Mouse (Mus musculus) embryonic fibroblast, embryonic 13.5 days (primary cell): ENCODE measurements around the gene Zfp276. TPM values are rescaled to one million over a fixed set of nuclear protein-coding genes. Genes with fewer than 3 reads are reported as not detected.
"Not testable (repeated sequence)": the region's sequence is repeated elsewhere in the genome, so short reads cannot be mapped to it uniquely, and the experiment has no call there.

Experiments
- H3K27ac ChIP-seq: 2 replicates; pipeline ENCODE4 v1.5.1; 2012; ENCODE audit warnings: low read length, control low read depth, inconsistent platforms; ENCODE audit not compliant: insufficient read depth
- H3K4me1 ChIP-seq: 2 replicates; pipeline ENCODE4 v1.6.1; 2011; ENCODE audit warnings: low read length; ENCODE audit not compliant: control insufficient read depth, insufficient read depth
- H3K4me3 ChIP-seq: 2 replicates; pipeline ENCODE4 v1.5.1; 2011; ENCODE audit warnings: mild to moderate bottlenecking, control low read depth, low read length; ENCODE audit not compliant: insufficient read depth
- CTCF ChIP-seq: IDR thresholded peaks from 2 replicates; pipeline ENCODE4 v1.5.1; 2011; ENCODE audit warnings: mild to moderate bottlenecking, control low read depth, low read length, moderate library complexity, borderline replicate concordance; ENCODE audit not compliant: insufficient read depth
- POLR2A ChIP-seq: IDR thresholded peaks from 2 replicates; pipeline ENCODE4 v1.6.1; 2011; ENCODE audit warnings: low read depth, mild to moderate bottlenecking, control low read depth, low read length, moderate library complexity
- polyA plus RNA-seq: library from polyadenylated mRNA; stranded (reverse); fragments of >200 nt; gene quantifications from 2 replicates; pipeline ENCODE4 v1.2.4, GENCODE M21; 2011; ENCODE audit warnings: low read depth; ENCODE audit not compliant: missing spikeins, insufficient read length

Zfp276 gene
- polyA plus RNA-seq: 11.0 and 13.2 TPM in 2 replicates

DNA sequence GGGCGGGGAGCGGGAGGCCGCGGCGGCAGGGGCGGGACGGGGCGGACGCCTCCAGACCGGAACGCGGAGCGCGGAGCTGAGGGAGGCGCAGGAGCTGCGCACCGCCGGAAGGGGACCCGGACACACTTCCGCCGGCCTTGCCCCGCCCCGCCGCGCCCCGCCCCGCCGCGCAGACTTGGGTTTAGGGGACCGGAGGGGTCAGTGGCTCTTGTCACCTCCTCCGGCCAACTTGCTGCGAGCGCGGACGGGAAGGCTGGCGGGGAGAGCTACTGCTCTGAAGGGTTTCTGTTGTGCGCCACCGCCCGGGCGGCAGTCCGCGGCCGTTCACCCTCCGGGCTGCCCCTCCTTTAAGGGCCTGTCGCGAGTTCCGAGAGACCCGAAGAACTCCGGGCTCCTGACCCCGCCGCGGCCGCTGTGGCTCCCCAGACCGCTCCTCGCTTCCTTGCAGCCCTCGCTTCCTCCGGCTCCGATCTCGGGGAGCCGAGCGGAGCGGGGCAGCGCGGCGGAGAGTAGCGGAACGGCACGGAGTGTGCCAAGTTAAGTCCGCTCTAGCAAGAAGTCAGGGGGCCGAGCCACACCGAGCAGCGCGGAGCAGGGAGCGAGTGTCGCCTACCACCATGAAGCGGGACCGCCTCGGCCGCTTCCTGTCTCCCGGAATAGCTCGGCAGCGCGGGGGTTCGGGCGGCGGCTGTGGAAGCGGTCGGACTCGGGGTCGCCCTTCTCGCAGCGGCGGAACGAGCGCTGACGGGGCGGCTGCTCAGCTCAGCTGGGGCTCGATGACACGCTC lies at the start of gene Zfp276, which contains the start of gene Vps9d1:
Gene Zfp276, plus strand, starts transcription at position 97 of the 787 bp plus-strand sequence.
Gene Vps9d1, minus strand, starts transcription at position 250 of the 787 bp plus-strand sequence.
- no peak for TF ChIP-seq CTCF
- peak; percentile 73 for TF ChIP-seq POLR2A
- Histone ChIP-seq H3K4me1 (0 out of 2 replicates have a peak, but pooled peaks cover 5% of the 10 kb centered on the region), H3K27ac (peak within 1 kb of the TSS; percentile 27; the same call in 1 of the 2 replicates), H3K4me3 (peak within 1 kb of the TSS; percentile 84)

- H3K4me3 ChIP-seq: peak overlapping the region; percentile 99
- TF ChIP-seq CTCF (no peak), POLR2A (no peak)
- H3K4me1 ChIP-seq: 0 out of 2 replicates have a peak, but pooled peaks cover 6% of the 10 kb centered on the region
- H3K27ac ChIP-seq: no peak overlapping the region
Measured at GRCm38 (mm10) chr8:123211876-123212275, 42.1 kb upstream of the Zfp276 start.

DNA sequence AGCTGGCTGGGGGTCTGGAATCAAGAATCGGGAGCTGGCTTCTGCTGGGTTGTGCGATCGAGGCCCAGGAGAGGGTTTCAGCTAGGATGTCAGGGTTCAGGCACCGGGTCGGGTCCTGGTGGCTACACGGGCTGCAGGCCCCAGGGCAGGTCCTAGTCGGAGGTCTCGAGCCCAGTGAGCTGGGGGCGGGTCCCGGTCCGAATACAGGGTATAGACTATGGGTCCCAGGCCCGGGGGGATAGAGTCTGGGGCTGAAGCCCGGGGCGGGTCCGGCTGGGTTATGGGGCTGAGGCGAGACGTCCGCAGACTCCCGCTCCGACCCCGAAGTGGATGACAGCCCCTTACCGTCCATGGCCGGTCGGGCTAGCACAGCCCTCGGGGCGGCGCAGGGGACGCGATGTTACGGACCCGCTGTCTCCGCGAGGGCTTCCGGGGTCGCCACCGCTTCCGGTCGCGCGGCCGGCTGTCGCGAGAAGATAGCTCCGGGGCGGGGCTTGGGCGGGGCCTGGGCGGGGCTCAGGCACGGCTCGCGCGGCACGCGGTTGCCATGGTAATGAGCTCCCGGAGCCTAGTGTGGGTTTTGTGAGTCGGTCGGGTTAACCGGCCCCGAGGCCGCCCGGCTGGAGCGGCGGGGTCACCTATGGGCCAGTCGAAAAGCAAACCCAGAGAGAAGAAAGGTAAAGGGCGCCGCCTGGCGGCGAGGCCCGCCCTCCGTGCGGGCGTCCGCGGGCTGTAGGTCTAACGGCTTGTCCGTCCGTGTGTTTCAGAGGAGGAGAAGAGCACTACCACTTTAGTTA lies 41.5 kb upstream of the Zfp276 start, which contains the start of the genes Chmp1a and Spata33:
Gene Chmp1a, minus strand, starts transcription at position 443 of the 797 bp plus-strand sequence.
Gene Spata33, plus strand, starts transcription at position 512 of the 797 bp plus-strand sequence.
- Histone ChIP-seq H3K27ac (peak within 1 kb of the TSS; percentile 35; the same call in 1 of the 2 replicates), H3K4me1 (0 out of 2 replicates have a peak, but pooled peaks cover 6% of the 10 kb centered on the region), H3K4me3 (peak within 1 kb of the TSS; percentile 99)
- TF ChIP-seq CTCF (no peak), POLR2A (peak; percentile 79)

DNA sequence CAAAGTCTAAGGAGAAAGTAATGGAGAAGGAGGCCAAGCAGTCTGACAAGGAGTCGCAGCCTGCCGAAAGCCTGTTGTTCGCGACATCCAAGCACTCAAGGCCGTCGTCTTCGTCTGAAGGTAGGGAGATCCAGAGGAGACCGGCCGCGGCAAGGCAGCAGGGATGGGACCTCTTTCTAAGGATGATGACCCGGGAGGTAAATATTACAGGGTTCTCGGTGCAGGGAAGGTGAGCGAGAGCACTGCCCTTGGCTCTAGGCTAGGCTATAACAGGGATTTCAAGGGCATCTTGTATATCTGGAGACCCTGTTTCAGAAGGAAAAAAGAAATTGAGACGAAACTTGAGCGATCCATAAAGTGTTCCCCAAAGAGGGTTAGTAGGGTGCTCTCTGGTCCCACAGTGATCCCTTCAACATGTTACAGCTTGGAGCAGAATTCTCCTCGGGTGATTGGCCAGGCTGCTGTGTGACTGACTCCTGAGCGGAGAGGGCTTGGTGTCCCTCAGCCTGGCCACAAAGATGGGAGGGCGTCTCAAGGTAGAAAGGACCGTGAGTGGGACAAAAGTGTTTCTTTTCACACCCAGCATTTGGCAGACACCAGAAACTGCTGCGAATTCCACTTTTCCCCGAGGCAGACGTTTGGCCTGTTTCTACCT lies 40.8 kb upstream of the Zfp276 start:
- TF ChIP-seq CTCF (no peak), POLR2A (0 out of 2 replicates have a peak, but pooled peaks have one; percentile 43)
- H3K4me1 ChIP-seq: 0 out of 2 replicates have a peak, but pooled peaks cover 6% of the 10 kb centered on the region
- H3K27ac ChIP-seq: peak overlapping the region; percentile 35; the same call in 1 of the 2 replicates
- peak overlapping the region; percentile 60 for H3K4me3 ChIP-seq

- 0 out of 2 replicates have a peak, but pooled peaks cover 6% of the 10 kb centered on the region for H3K4me1 ChIP-seq
- H3K4me3 ChIP-seq: no peak overlapping the region
- no peak for TF ChIP-seq CTCF
- TF ChIP-seq POLR2A: no peak
- no peak overlapping the region for H3K27ac ChIP-seq
Measured at GRCm38 (mm10) chr8:123215430-123215829, 38.6 kb upstream of the Zfp276 start.

GRCm38 (mm10) chr8:123220917-123221316 lies 33.1 kb upstream of the Zfp276 start:
- TF ChIP-seq CTCF (no peak), POLR2A (no peak)
- 0 out of 2 replicates have a peak, but pooled peaks cover 4% of the 10 kb centered on the region for H3K4me1 ChIP-seq
- no peak overlapping the region for H3K4me3 ChIP-seq

DNA sequence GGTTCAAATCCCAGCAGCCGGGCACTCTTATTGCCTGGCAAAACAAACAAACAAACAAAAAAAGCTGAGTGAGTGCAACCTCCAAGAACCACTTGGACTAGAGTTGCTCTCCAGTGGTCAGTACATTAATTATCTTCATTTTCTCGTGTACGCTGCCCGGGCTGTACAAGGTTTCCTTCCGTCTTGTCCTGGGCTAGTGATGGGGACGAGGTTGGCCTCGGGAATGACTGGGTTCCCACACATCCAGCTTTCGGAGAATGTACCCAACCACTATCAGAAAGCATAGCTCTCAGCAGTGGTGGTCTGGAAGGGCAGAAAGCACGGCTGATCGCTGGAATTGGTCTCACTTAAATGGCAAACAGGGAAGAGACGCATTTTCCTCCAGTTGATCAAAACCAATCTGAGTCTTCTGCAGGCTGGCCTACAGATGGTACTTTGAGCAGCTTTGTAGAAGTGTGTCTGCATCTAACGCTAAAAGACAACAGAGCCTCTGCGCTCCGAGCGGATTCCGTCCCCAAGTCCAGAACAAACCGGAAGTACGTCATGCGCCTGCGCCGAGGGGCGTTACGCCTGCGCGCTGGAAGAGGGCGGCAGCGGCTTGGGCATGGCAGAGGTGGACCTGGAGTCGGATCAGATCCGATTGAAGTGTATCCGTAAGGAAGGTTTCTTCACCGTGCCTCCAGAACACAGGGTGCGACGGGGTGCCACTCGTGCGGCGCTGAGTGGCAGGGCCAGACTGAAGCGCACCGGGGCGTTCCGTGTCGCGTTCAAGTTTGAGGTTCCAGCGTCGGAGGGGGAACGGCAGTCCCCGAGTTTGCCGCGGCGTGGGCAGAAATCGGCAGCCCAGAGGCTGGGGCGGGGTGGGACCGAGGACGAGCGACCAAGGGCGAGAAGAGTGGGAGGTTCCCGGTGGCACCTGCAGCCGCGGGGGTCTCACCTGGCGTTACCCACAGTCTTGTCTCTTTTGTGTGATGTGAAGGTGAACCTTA lies 29.4 kb upstream of the Zfp276 start, which contains the start of gene Cdk10:
Gene Cdk10, plus strand, starts transcription at position 565 of the 989 bp plus-strand sequence.
- Histone ChIP-seq H3K4me1 (0 out of 2 replicates have a peak, but pooled peaks cover 4% of the 10 kb centered on the region), H3K4me3 (peak within 1 kb of the TSS; percentile 66), H3K27ac (0 out of 2 replicates have a peak within 1 kb of the TSS, but pooled peaks have one; percentile 36)
- no peak for TF ChIP-seq CTCF
- peak; percentile 99 for TF ChIP-seq POLR2A

More at GRCm38 (mm10) chr8:123220917-123221316, 33.1 kb upstream of the Zfp276 start:
- no peak overlapping the region for H3K27ac ChIP-seq

DNA sequence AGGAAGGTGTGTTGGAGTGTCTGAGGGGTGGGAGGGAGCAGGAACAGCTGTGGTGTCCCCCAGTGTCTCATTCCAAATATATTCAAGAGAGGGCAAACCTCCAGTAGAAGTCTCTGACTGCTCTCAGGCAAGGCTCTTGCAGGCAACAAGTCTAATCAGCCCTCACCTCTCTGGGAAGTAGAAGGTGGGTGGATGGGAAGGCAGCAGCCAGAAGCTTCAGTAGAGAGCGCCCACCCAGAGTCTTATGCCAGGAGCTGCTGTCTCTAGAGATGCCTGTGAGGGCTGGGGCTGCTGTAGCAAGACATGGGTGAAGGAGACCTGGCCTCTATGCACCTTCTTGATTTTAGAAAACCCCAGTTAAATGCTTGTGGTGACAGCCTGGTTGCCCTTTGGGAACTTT lies 25.6 kb upstream of the Zfp276 start:
- TF ChIP-seq CTCF (no peak), POLR2A (no peak)
- H3K4me1 ChIP-seq: no peaks in the 10 kb centered on the region
- no peak overlapping the region for H3K4me3 ChIP-seq
- no peak overlapping the region for H3K27ac ChIP-seq

GRCm38 (mm10) chr8:123230326-123230725 lies 23.7 kb upstream of the Zfp276 start:
- not testable (repeated sequence) for H3K4me3 ChIP-seq, H3K27ac ChIP-seq, H3K4me1 ChIP-seq
